20 mouse cellular contexts compared by ENCODE assay signal in genomic region chr16:17244996-17245395, GRCm38 (mm10).
"Had no signal": no experiment of that assay in that cellular context is flagged by ENCODE, and none has a peak within 500 bp of the region (broad histone marks: within the 10 kb centered on the region; RNA-seq: fewer than 3 reads in every experiment).

No protein-coding gene starts in this region.

- ATAC-seq: midbrain, embryonic 16.5 days had no signal

- H3K9me3 ChIP-seq: midbrain, embryonic 10.5 days; midbrain, embryonic 12.5 days; neural tube, embryonic 13.5 days; neural tube, embryonic 15.5 days; stomach, embryonic 15.5 days had no signal

- H3K27me3 ChIP-seq: midbrain, embryonic 12.5 days; neural tube, embryonic 13.5 days; neural tube, embryonic 15.5 days; stomach, embryonic 15.5 days had no signal

- H3K9ac ChIP-seq: lung, embryonic 14.5 days; midbrain, embryonic 12.5 days; neural tube, embryonic 13.5 days; neural tube, embryonic 15.5 days; stomach, embryonic 15.5 days had no signal

- DNase-seq: lung, adult 18-20 months; lung, embryonic 14.5 days; lung, postnatal 10 days; lung, postnatal 4 days; midbrain, embryonic 14.5 days; retina, postnatal 1 day; right cerebral cortex, adult 18-20 months; right cerebral cortex, postnatal 25 days; right cerebral cortex, postnatal 4 days; spleen, adult 18-20 months; thymus, adult 18-20 months; thymus, postnatal 14 days; thymus, postnatal 36 days had no signal

- H3K4me3 ChIP-seq: midbrain, embryonic 10.5 days; midbrain, embryonic 12.5 days; myocyte; neural tube, embryonic 13.5 days; neural tube, embryonic 15.5 days; stomach, embryonic 15.5 days had no signal

- H3K36me3 ChIP-seq: midbrain, embryonic 10.5 days; midbrain, embryonic 12.5 days; neural tube, embryonic 13.5 days; neural tube, embryonic 15.5 days; stomach, embryonic 15.5 days had no signal

- H3K4me2 ChIP-seq: lung, embryonic 14.5 days; midbrain, embryonic 12.5 days; neural tube, embryonic 13.5 days; neural tube, embryonic 15.5 days; stomach, embryonic 15.5 days had no signal

- H3K27ac ChIP-seq: midbrain, embryonic 10.5 days; midbrain, embryonic 12.5 days; neural tube, embryonic 13.5 days; neural tube, embryonic 15.5 days; stomach, embryonic 15.5 days had no signal
